Mouse (Mus musculus): ENCODE results near the gene Baiap2l2.

GRCm38 (mm10) chr15:79212750-79213446, 72.4 kb downstream of the Baiap2l2 start:
- TF ChIP-seq CTCF (IDR thresholded peaks at IDR 0.05; ENCODE audit: insufficient read depth, low read depth, low read length) (no peak), POLR2A (IDR thresholded peaks at IDR 0.05; ENCODE audit: insufficient read depth, low read depth, low read length) (no peak)

Measured in olfactory bulb, adult 2 months (tissue).